Comparison of ENCODE assay signal across 8 mouse cellular contexts in the genomic region with DNA sequence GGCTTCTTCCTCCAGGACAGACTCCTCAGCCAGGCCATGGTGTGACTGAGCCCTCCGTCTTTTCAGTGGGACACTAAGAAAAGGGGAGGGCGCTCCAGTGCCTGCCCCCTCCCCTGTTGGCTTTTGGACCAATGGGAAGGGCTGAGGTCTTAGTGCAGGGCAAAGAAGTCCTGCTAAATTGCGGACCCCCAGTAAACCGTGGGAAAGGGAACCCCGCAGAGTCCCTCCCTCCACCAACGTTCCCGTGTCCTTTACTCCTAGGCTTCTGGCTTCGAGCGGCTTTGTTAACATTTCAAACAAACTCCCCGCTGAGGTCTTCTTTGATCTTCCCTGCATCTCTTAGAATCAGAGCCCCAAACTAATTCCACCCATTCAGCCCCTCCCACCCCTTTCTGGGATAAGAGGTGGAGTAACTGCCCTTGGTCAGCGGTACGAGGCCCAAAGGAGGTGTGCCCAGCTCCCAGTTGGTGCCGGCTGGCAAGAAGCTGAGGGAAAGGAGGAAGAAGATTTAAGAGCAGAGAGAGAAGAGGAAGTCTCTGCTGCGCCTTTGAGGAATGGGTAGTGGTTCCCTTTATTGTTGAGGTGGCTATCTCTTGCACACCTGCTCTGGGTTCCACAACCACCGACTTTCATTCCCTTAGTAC. TPM values are rescaled to one million over a fixed set of nuclear protein-coding genes. Genes with fewer than 3 reads are reported as not detected.
A peak's percentile ranks its signal among the peaks of the same experiment; 100 is the strongest.
DNase-seq lines count a peak whose midpoint lies in the region; ATAC-seq and TF ChIP-seq lines count a peak whose summit lies in the region.

No protein-coding gene starts in this region.

- H3K4me3 ChIP-seq in intestine, embryonic 15.5 days (replicated peaks), result no peak overlapping the region
- H3K4me3 ChIP-seq in stomach, postnatal 0 days (ENCODE audit: low read depth, low read length), result no peak overlapping the region
- H3K4me3 ChIP-seq in thymus, adult 2 months (ENCODE audit: control insufficient read depth, insufficient read depth, low read length), result no peak overlapping the region

- H3K27ac ChIP-seq in intestine, embryonic 15.5 days, result peak overlapping the region; percentile 95
- peak overlapping the region; percentile 94 for H3K27ac ChIP-seq in stomach, postnatal 0 days (replicated peaks)
- no peak overlapping the region for H3K27ac ChIP-seq in thymus, adult 2 months (ENCODE audit: control insufficient read depth, insufficient read depth, low read length)

- no peak for TF ChIP-seq EP300 in stomach, postnatal 0 days (optimal IDR thresholded peaks at IDR 0.05)

- 7% methylated on average over 15 of the region's 15 CpGs for WGBS in intestine, embryonic 15.5 days
- WGBS in stomach, postnatal 0 days, result 14% methylated on average over 14 of the region's 15 CpGs
- WGBS in thymus, adult 2 months, result 10% methylated on average over 15 of the region's 15 CpGs

- no peak for TF ChIP-seq CTCF in brain, embryonic 14.5 days (IDR thresholded peaks at IDR 0.05; ENCODE audit: borderline replicate concordance, extremely low read depth, insufficient read depth, insufficient read length)
- TF ChIP-seq CTCF in stomach, postnatal 0 days (IDR thresholded peaks at IDR 0.05; ENCODE audit: low read depth), result no peak
- TF ChIP-seq CTCF in thymus, adult 2 months (IDR thresholded peaks at IDR 0.05; ENCODE audit: borderline replicate concordance, control insufficient read depth, extremely low read depth, insufficient read depth, low read length, poor library complexity), result no peak

- H3K36me3 ChIP-seq in intestine, embryonic 15.5 days, result no peaks in the 10 kb centered on the region
- H3K36me3 ChIP-seq in stomach, postnatal 0 days (ENCODE audit: control insufficient read depth, insufficient read depth, low read length), result no peaks in the 10 kb centered on the region
- no peaks in the 10 kb centered on the region for H3K36me3 ChIP-seq in thymus, adult 2 months (ENCODE audit: control insufficient read depth, insufficient read depth, low read length)

- H3K9me3 ChIP-seq in intestine, embryonic 15.5 days, result no peaks in the 10 kb centered on the region
- H3K9me3 ChIP-seq in stomach, postnatal 0 days (ENCODE audit: control insufficient read depth, low read length), result no peaks in the 10 kb centered on the region

- peak overlapping the region; percentile 47 for H3K4me2 ChIP-seq in intestine, embryonic 15.5 days (replicated peaks)
- H3K4me2 ChIP-seq in stomach, postnatal 0 days (replicated peaks; ENCODE audit: low read depth), result peak overlapping the region; percentile 25

- peak; percentile 95 for DNase-seq in ES-CJ7 (ENCODE audit: low read depth, low spot score)
- peak; percentile 67 for DNase-seq in brain, embryonic 14.5 days (ENCODE audit: low read depth)
- peak; percentile 46 for DNase-seq in lung, postnatal 10 days
- peak; percentile 72 for DNase-seq in stomach, postnatal 0 days (ENCODE audit: low spot score)
- no peak for DNase-seq in urinary bladder, postnatal 36 days (ENCODE audit: low spot score in 2 of 2)
- DNase-seq in thymus, adult 2 months, result no peak

- peak overlapping the region; percentile 32 for H3K9ac ChIP-seq in intestine, embryonic 15.5 days
- peak overlapping the region; percentile 51; the same call in 1 of the 2 replicates for H3K9ac ChIP-seq in stomach, postnatal 0 days (ENCODE audit: low read length)

- peaks cover 31% of the 10 kb centered on the region for H3K4me1 ChIP-seq in intestine, embryonic 15.5 days (replicated peaks)
- peaks cover 7% of the 10 kb centered on the region for H3K4me1 ChIP-seq in stomach, postnatal 0 days (replicated peaks; ENCODE audit: control insufficient read depth, insufficient read depth)
- H3K4me1 ChIP-seq in thymus, adult 2 months (replicated peaks; ENCODE audit: control insufficient read depth, insufficient read depth, low read length), result peaks cover 14% of the 10 kb centered on the region

- peak; percentile 52 for ATAC-seq in intestine, embryonic 15.5 days
- ATAC-seq in stomach, postnatal 0 days (ENCODE audit: low FRiP score, low TSS enrichment), result peak; percentile 8
- ATAC-seq in CD4-positive, CD25-positive, alpha-beta regulatory T cell, adult 4 months, result no peak

- H3K27me3 ChIP-seq in intestine, embryonic 15.5 days (replicated peaks), result peaks cover 13% of the 10 kb centered on the region; the same call in 1 of the 2 replicates
- no peaks in the 10 kb centered on the region for H3K27me3 ChIP-seq in stomach, postnatal 0 days (ENCODE audit: control insufficient read depth, insufficient read depth, low read length)
- H3K27me3 ChIP-seq in thymus, adult 2 months (ENCODE audit: control insufficient read depth, insufficient read depth, low read length), result peaks cover 3% of the 10 kb centered on the region

- no peak for TF ChIP-seq POLR2A in brain, embryonic 14.5 days (IDR thresholded peaks at IDR 0.05; ENCODE audit: borderline replicate concordance, extremely low read depth, insufficient read depth, insufficient read length, poor library complexity, severe bottlenecking)
- TF ChIP-seq POLR2A in thymus, adult 2 months (IDR thresholded peaks at IDR 0.05; ENCODE audit: control insufficient read depth, extremely low read depth, insufficient read depth, low read length, poor library complexity), result no peak

RNA-seq across cellular contexts. Expression of a gene that starts 9.6 kb away (rescaled TPM):
- polyA plus RNA-seq in brain, embryonic 14.5 days (2012; rRNA removed), result 12.2 and 15.9 TPM in 2 replicates
- 9.7 and 10.3 TPM in 2 replicates for polyA plus RNA-seq in intestine, embryonic 15.5 days (2015; fragmentation: Nextera tagmentation; extraction: Ambion mirVana)
- 9.6 and 10.3 TPM in 2 replicates for polyA plus RNA-seq in stomach, postnatal 0 days (2015; fragmentation: Nextera tagmentation; extraction: Ambion mirVana)
- 18.7 and 19.5 TPM in 2 replicates for polyA plus RNA-seq in thymus, adult 2 months (2012; rRNA removed)
- under 1 TPM; 0.20 to 0.27 TPM for polyA plus RNA-seq in CD4-positive, CD25-positive, alpha-beta regulatory T cell, adult 4 months (2017; shearing (Covaris generic))

RNA-seq across cellular contexts. Expression of a gene that starts 35.8 kb away (rescaled TPM):
- polyA plus RNA-seq in brain, embryonic 14.5 days (2012; rRNA removed), result 0.44 and 1.1 TPM in 2 replicates
- polyA plus RNA-seq in intestine, embryonic 15.5 days (2015; fragmentation: Nextera tagmentation; extraction: Ambion mirVana), result 1.2 TPM in 2 replicates
- 2.9 and 3.2 TPM in 2 replicates for polyA plus RNA-seq in stomach, postnatal 0 days (2015; fragmentation: Nextera tagmentation; extraction: Ambion mirVana)
- polyA plus RNA-seq in thymus, adult 2 months (2012; rRNA removed), result 0.50 and 0.88 TPM in 2 replicates
- polyA plus RNA-seq in CD4-positive, CD25-positive, alpha-beta regulatory T cell, adult 4 months (2017; shearing (Covaris generic)), result under 1 TPM in 1 of 2 experiments, not detected in 1; 0.46 TPM

Comparison
In these comparisons a context has a peak if more than half of its experiments do, and no peak if none do; other contexts are left out.
1. DNase-seq: peak in ES-CJ7 (single experiment), brain, embryonic 14.5 days (single experiment), lung, postnatal 10 days (single experiment) and stomach, postnatal 0 days (single experiment); none in urinary bladder, postnatal 36 days (0 of 2) and thymus, adult 2 months (single experiment).